Comparison of ENCODE assay signal across 7 mouse cellular contexts in genomic region chr6:68931860-68932259, GRCm38 (mm10).
DNase-seq lines count a peak whose midpoint lies in the region; ATAC-seq and TF ChIP-seq lines count a peak whose summit lies in the region.
"Not testable (repeated sequence)": the region's sequence is repeated elsewhere in the genome, so short reads cannot be mapped to it uniquely, and the experiment has no call there.

No protein-coding gene starts in this region.

- not testable (repeated sequence) for H3K4me1 ChIP-seq in E14TG2a.4 (replicated peaks; ENCODE audit: low read depth, low read length); kidney, postnatal 0 days (replicated peaks; ENCODE audit: insufficient read depth, low read length); midbrain, embryonic 14.5 days (ENCODE audit: control insufficient read depth, insufficient read depth, low read length)

- not testable (repeated sequence) for H3K4me3 ChIP-seq in E14TG2a.4 (replicated peaks; ENCODE audit: low read length); kidney, postnatal 0 days (replicated peaks; ENCODE audit: low read depth, low read length); midbrain, embryonic 14.5 days (replicated peaks; ENCODE audit: low read depth, low read length)

- H3K27me3 ChIP-seq in E14TG2a.4 (ENCODE audit: insufficient read depth, low read length); kidney, postnatal 0 days (ENCODE audit: insufficient read depth, low read length); midbrain, embryonic 14.5 days (ENCODE audit: control insufficient read depth, insufficient read depth, low read length); splenic B cell, adult 2 months (ENCODE audit: control insufficient read depth, insufficient read depth, low read length, poor library complexity, severe bottlenecking): not testable (repeated sequence)

- TF ChIP-seq CTCF in E14TG2a.4 (conservative IDR thresholded peaks at IDR 0.05; ENCODE audit: low read length): peak; percentile 30
- peak; percentile 45; the same call in 1 of the 2 replicates for TF ChIP-seq CTCF in kidney, postnatal 0 days (IDR thresholded peaks at IDR 0.05; ENCODE audit: low read depth)

- H3K36me3 ChIP-seq in E14TG2a.4 (ENCODE audit: insufficient read depth, low read length); kidney, postnatal 0 days (ENCODE audit: insufficient read depth, low read length); midbrain, embryonic 14.5 days (ENCODE audit: control insufficient read depth, insufficient read depth, low read length); splenic B cell, adult 2 months (ENCODE audit: control insufficient read depth, insufficient read depth, low read length, poor library complexity, severe bottlenecking): not testable (repeated sequence)

- not testable (repeated sequence) for H3K27ac ChIP-seq in kidney, postnatal 0 days; midbrain, embryonic 14.5 days (replicated peaks; ENCODE audit: low read depth, low read length)

- not testable (repeated sequence) for H3K9me3 ChIP-seq in E14TG2a.4 (ENCODE audit: low read length); kidney, postnatal 0 days (replicated peaks; ENCODE audit: low read length); midbrain, embryonic 14.5 days (ENCODE audit: control insufficient read depth, low read length)

- not testable (repeated sequence) for H3K4me2 ChIP-seq in kidney, postnatal 0 days (ENCODE audit: low read length); midbrain, embryonic 14.5 days (ENCODE audit: low read length)

- DNase-seq in R1 (ENCODE audit: low read depth, low spot score): peak; percentile 36
- peak; percentile 7 for DNase-seq in embryo, embryonic 9.5 days (ENCODE audit: extremely low spot score)
- not testable (repeated sequence) for DNase-seq in kidney, postnatal 0 days (ENCODE audit: low spot score)
- peak; percentile 10 for DNase-seq in midbrain, embryonic 14.5 days
- peak; percentile 16 for DNase-seq in splenic B cell, adult 2 months (ENCODE audit: low read depth, low spot score)

- H3K9ac ChIP-seq in kidney, postnatal 0 days (ENCODE audit: low read depth, low read length); midbrain, embryonic 14.5 days (replicated peaks; ENCODE audit: low read length): not testable (repeated sequence)

- peak; percentile 74; the same call in 1 of the 2 replicates for ATAC-seq in frontal cortex, adult (ENCODE audit: low TSS enrichment)
- not testable (repeated sequence) for ATAC-seq in kidney, postnatal 0 days (replicated peaks; ENCODE audit: low FRiP score, low read depth); midbrain, embryonic 14.5 days (ENCODE audit: low FRiP score, low TSS enrichment)
